Mouse (Mus musculus) Muller cell, postnatal 12 days (primary cell): ENCODE measurements around the gene Taco1.
"Not testable (repeated sequence)": the region's sequence is repeated elsewhere in the genome, so short reads cannot be mapped to it uniquely, and the experiment has no call there.

Experiments used
- DNase-seq: peaks from one replicate; pipeline ENCODE4 v3.0.0-alpha.2; 2015; ENCODE audit errors: inconsistent ontology term

Taco1 gene

GRCm38 (mm10) chr11:106065923-106066571 lies at the start of gene Taco1:
TSS of gene Taco1 (plus strand) at chr11:106066061.
- peak; percentile 96 for DNase-seq

- DNase-seq, result no peak
Measured at GRCm38 (mm10) chr11:106016440-106016839, 49.4 kb upstream of the Taco1 start.

GRCm38 (mm10) chr11:106020051-106020763 lies 45.7 kb upstream of the Taco1 start:
- no peak for DNase-seq

GRCm38 (mm10) chr11:106025774-106026173 lies 40.1 kb upstream of the Taco1 start:
- DNase-seq, result no peak

GRCm38 (mm10) chr11:106026465-106027151 lies 39.3 kb upstream of the Taco1 start:
- DNase-seq, result peak; percentile 44

GRCm38 (mm10) chr11:106027607-106028006 lies 38.3 kb upstream of the Taco1 start:
- DNase-seq, result no peak

GRCm38 (mm10) chr11:106032074-106032473 lies 33.8 kb upstream of the Taco1 start:
- DNase-seq, result not testable (repeated sequence)

GRCm38 (mm10) chr11:106033491-106033919 lies 32.4 kb upstream of the Taco1 start:
- peak; percentile 26 for DNase-seq

- DNase-seq, result no peak
Measured at GRCm38 (mm10) chr11:106034986-106035385, 30.9 kb upstream of the Taco1 start.

GRCm38 (mm10) chr11:106036548-106037417 lies 29.1 kb upstream of the Taco1 start, which contains the start of gene Dcaf7:
TSS of gene Dcaf7 (plus strand) at chr11:106036872.
- peak; percentile 98 for DNase-seq

- DNase-seq, result peak; percentile 79
Measured at GRCm38 (mm10) chr11:106037418-106037751, 28.5 kb upstream of the Taco1 start.

GRCm38 (mm10) chr11:106044349-106044748 lies 21.5 kb upstream of the Taco1 start:
- DNase-seq, result no peak

- DNase-seq, result no peak
Measured at GRCm38 (mm10) chr11:106045256-106045655, 20.6 kb upstream of the Taco1 start.

GRCm38 (mm10) chr11:106045780-106046179 lies 20.1 kb upstream of the Taco1 start:
- DNase-seq, result no peak

GRCm38 (mm10) chr11:106046584-106046983 lies 19.3 kb upstream of the Taco1 start:
- DNase-seq, result no peak

GRCm38 (mm10) chr11:106053921-106054320 lies 11.9 kb upstream of the Taco1 start:
- DNase-seq, result no peak

- no peak for DNase-seq
Measured at GRCm38 (mm10) chr11:106054600-106054999, 11.3 kb upstream of the Taco1 start.

GRCm38 (mm10) chr11:106055341-106055740 lies 10.5 kb upstream of the Taco1 start:
- no peak for DNase-seq

- no peak for DNase-seq
Measured at GRCm38 (mm10) chr11:106056819-106057491, 8.9 kb upstream of the Taco1 start.

GRCm38 (mm10) chr11:106058020-106058419 lies 7.8 kb upstream of the Taco1 start:
- no peak for DNase-seq

GRCm38 (mm10) chr11:106060549-106060948 lies 5.3 kb upstream of the Taco1 start:
- no peak for DNase-seq
